Mouse (Mus musculus): ENCODE measurements at regions not wholly inside any gene's neighbourhood (a gene's known extent, or its start where the extent isn't known, plus 50 kb on each side); places are given as distances from the start of the nearest gene placed in this dataset.

DNA sequence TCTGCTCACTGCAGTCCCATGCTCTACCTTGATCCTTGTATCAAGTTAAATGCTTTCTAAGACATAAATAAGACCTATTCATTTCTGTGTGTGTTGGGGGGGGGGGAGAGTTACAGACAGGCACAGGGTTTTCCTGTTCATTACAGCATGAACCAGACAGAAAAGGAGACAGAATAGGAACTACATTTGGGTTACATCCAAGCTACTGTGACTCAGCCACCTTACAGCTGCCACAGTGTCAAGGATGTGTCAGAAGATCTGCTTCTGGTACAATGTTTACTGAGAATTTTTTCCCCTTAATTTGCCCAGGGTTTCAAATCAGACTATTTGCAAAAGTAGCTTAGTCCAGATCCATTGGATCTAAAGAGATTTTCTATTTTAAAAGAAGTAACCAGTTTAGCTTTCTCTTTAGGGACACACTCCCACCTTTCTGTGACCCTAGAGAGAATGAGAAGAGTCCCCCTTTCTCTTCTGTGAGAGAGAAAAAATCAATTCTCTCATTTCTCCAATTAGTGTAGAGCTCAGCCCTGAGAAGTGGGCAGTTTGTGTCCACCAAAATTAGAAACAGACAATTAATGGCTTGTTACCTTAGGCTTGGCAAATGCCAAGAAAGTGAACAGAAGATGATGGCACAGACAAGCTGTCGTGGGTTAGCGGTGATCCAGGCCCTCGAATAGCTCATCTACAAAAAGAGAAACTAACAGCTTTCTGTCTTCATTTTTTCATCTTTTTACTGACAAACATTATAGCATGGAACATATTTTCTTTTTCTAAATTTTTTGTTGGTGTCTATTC is 55.8 kb upstream of the E2f3 start:
- H3K27me3 ChIP-seq (ENCODE audit: control insufficient read depth, insufficient read depth, low read length) = no peaks in the 10 kb centered on the region
- TF ChIP-seq CTCF (IDR thresholded peaks at IDR 0.05; ENCODE audit: borderline replicate concordance, insufficient read depth, low read depth, low read length) (no peak), POLR2A (IDR thresholded peaks at IDR 0.05; ENCODE audit: borderline replicate concordance, insufficient read depth, low read length) (no peak)
- peak; percentile 32 to 76 for DNase-seq
- no peak overlapping the region for H3K4me3 ChIP-seq (replicated peaks; ENCODE audit: insufficient read depth, low read depth, low read length)
- H3K27ac ChIP-seq (ENCODE audit: insufficient read depth, low read length) = peak overlapping the region; percentile 41; the same call in 1 of the 2 replicates
- 10% methylated on average over 3 of the region's 3 CpGs for WGBS
- H3K4me1 ChIP-seq (ENCODE audit: control insufficient read depth, insufficient read depth, low read length) = peaks cover 28% of the 10 kb centered on the region; the same call in 1 of the 2 replicates

- peaks cover 27% of the 10 kb centered on the region; the same call in 1 of the 2 replicates for H3K4me1 ChIP-seq (ENCODE audit: control insufficient read depth, insufficient read depth, low read length)
- TF ChIP-seq POLR2A (IDR thresholded peaks at IDR 0.05; ENCODE audit: borderline replicate concordance, insufficient read depth, low read length) = no peak
- TF ChIP-seq CTCF (IDR thresholded peaks at IDR 0.05; ENCODE audit: borderline replicate concordance, insufficient read depth, low read depth, low read length) = no peak
- WGBS = 16% methylated on average over 4 of the region's 4 CpGs
Observed at GRCm38 (mm10) chr13:30040288-30040687, 54.4 kb upstream of the E2f3 start.

GRCm38 (mm10) chr13:30039791-30040190 is 53.9 kb upstream of the E2f3 start:
- peak in 1 of 2 experiments; percentile 27 for DNase-seq
- WGBS = 73% methylated on average over 2 of the region's 2 CpGs
- Histone ChIP-seq H3K4me3 (replicated peaks; ENCODE audit: insufficient read depth, low read depth, low read length) (no peak overlapping the region), H3K27ac (ENCODE audit: insufficient read depth, low read length) (no peak overlapping the region; the same call in 1 of the 2 replicates), H3K4me1 (ENCODE audit: control insufficient read depth, insufficient read depth, low read length) (peaks cover 23% of the 10 kb centered on the region; the same call in 1 of the 2 replicates), H3K27me3 (ENCODE audit: control insufficient read depth, insufficient read depth, low read length) (no peaks in the 10 kb centered on the region)
- TF ChIP-seq CTCF (IDR thresholded peaks at IDR 0.05; ENCODE audit: borderline replicate concordance, insufficient read depth, low read depth, low read length) = no peak
- TF ChIP-seq POLR2A (IDR thresholded peaks at IDR 0.05; ENCODE audit: borderline replicate concordance, insufficient read depth, low read length) = no peak

More at GRCm38 (mm10) chr13:30040288-30040687, 54.4 kb upstream of the E2f3 start:
- no peak overlapping the region for H3K4me3 ChIP-seq (replicated peaks; ENCODE audit: insufficient read depth, low read depth, low read length)
- DNase-seq = peak; percentile 90 to 94
- H3K27me3 ChIP-seq (ENCODE audit: control insufficient read depth, insufficient read depth, low read length) = no peaks in the 10 kb centered on the region
- H3K27ac ChIP-seq (ENCODE audit: insufficient read depth, low read length) = peak overlapping the region; percentile 51; the same call in 1 of the 2 replicates

DNA sequence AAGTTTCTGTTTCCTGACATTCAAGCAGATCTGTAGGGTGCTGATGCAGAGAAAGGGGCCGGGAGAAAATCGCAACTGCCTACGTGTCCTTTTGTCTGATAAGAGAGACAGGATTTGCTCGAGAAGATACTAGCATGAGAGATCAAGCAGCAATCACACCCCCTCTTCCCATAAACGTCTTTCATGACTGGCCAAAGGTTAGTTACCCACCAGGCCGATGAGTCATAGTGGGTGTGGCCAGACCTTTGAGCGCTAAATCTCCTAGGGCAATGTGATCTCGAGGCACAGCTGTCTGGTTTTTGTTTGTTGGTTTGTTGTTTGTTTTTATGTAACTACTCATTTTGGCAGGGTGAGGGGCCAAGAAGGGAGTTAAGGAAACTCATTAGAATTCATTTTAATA is 50.7 kb upstream of the E2f3 start:
- no peak overlapping the region for H3K4me3 ChIP-seq (replicated peaks; ENCODE audit: insufficient read depth, low read depth, low read length)
- WGBS = 86% methylated on average over 8 of the region's 8 CpGs
- TF ChIP-seq POLR2A (IDR thresholded peaks at IDR 0.05; ENCODE audit: borderline replicate concordance, insufficient read depth, low read length) (no peak), CTCF (IDR thresholded peaks at IDR 0.05; ENCODE audit: borderline replicate concordance, insufficient read depth, low read depth, low read length) (no peak)
- H3K27me3 ChIP-seq (ENCODE audit: control insufficient read depth, insufficient read depth, low read length) = no peaks in the 10 kb centered on the region
- H3K4me1 ChIP-seq (ENCODE audit: control insufficient read depth, insufficient read depth, low read length) = peaks cover 19% of the 10 kb centered on the region
- DNase-seq = no peak
- no peak overlapping the region for H3K27ac ChIP-seq (ENCODE audit: insufficient read depth, low read length)

DNA sequence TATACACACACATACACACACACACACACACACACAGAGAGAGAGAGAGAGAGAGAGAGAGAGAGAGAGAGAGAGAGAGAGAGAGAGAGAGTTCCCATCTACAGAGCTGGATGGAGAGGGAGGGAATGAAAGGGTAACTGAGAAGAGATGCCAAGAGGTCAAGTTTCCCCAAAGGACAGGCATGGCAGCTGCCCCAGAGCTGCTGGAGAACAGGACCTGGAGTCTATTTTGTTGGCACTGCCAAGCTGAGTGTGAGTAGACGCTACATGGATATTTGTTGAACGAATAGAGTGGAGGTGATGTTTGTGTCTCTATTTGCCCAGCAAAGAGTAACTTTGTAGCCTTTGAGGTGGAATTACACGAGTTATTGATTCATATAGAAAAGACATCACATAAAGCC is 50.2 kb upstream of the E2f3 start:
- no peak for DNase-seq
- H3K4me1 ChIP-seq (ENCODE audit: control insufficient read depth, insufficient read depth, low read length) = peaks cover 16% of the 10 kb centered on the region
- TF ChIP-seq CTCF (IDR thresholded peaks at IDR 0.05; ENCODE audit: borderline replicate concordance, insufficient read depth, low read depth, low read length) (no peak), POLR2A (IDR thresholded peaks at IDR 0.05; ENCODE audit: borderline replicate concordance, insufficient read depth, low read length) (no peak)
- no peaks in the 10 kb centered on the region for H3K27me3 ChIP-seq (ENCODE audit: control insufficient read depth, insufficient read depth, low read length)
- H3K4me3 ChIP-seq (replicated peaks; ENCODE audit: insufficient read depth, low read depth, low read length) = no peak overlapping the region
- H3K27ac ChIP-seq (ENCODE audit: insufficient read depth, low read length) = no peak overlapping the region
- WGBS = 57% methylated on average over 3 of the region's 3 CpGs
